ENCODE assay signal across 9 mouse cellular contexts in the genomic region with DNA sequence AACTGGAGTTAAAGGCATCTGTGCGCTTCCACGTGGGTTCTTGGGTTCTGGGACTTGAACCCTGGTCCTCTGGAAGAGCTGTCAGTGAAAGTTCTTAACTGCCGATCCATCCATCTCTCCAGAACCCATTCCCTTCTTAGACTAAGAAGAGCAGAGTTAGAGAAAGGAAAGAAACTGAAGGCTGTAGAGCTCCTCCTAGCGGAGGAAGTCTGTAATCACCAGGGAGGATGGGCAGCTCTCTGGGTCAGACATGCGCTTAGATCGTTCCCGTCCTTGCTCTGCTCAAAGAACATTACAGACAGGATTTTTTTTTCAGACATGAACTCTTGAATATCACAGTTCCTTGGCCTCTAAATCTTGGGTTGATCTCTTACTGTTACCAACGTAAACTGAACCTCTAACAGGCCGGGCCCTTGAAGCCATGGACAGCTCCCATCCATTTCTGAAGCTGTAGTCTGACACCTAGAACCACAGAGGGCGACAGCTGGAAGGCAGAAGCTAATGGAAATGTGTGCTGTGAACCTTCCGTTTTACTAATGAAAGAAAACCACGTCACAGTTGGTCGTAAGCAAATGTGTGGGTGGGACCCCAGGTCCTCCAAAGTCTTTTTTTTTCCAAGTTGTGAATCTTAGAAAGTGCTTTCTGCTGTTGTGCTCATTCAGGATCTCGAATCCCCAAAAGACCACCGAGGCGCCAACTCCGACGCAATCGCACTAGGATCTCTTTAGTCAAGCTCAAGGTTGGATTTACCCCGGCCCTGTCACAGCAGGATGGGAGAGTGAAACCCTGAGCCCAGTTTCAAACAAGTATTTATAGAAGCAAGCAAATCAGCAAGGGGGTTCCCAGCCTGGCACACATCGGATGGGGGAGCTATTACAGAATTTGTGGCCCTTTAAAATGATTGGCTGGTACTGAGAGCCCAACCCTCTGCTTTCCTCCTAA. TPM values are rescaled to one million over a fixed set of nuclear protein-coding genes. Genes with fewer than 3 reads are reported as not detected.
A peak's percentile ranks its signal among the peaks of the same experiment; 100 is the strongest.
DNase-seq lines count a peak whose midpoint lies in the region; ATAC-seq and TF ChIP-seq lines count a peak whose summit lies in the region.
"Had no signal": no experiment of that assay in that cellular context is flagged by ENCODE, and none has a peak within 500 bp of the region (broad histone marks: within the 10 kb centered on the region; RNA-seq: fewer than 3 reads in every experiment).

No protein-coding gene starts in this region.

- DNase-seq in kidney, adult 18-20 months: peak; percentile 12
- peak; percentile 62 for DNase-seq in MEL (ENCODE audit: low read depth, low spot score)
- peak; percentile 39 for DNase-seq in embryo, embryonic 9.5 days (ENCODE audit: extremely low spot score)
- peak in 2 of 3 experiments; percentile 24 to 27 for DNase-seq in liver, embryonic 14.5 days (ENCODE audit: low read depth in 3 of 3, low spot score in 3 of 3)
- peak; percentile 37 for DNase-seq in thymus, postnatal 4 days
- DNase-seq in ovary, postnatal 14 days (ENCODE audit: low spot score): no peak
- no peak for DNase-seq in hindbrain, embryonic 14.5 days (ENCODE audit: low spot score)

- TF ChIP-seq EP300 in MEL (IDR thresholded peaks at IDR 0.05; ENCODE audit: low read depth in 1 of 2, low read length in 2 of 2): no peak
- no peak for TF ChIP-seq EP300 in liver, embryonic 14.5 days (IDR thresholded peaks at IDR 0.05; ENCODE audit: low read depth)

- no peaks in the 10 kb centered on the region for H3K27me3 ChIP-seq in kidney, embryonic 15.5 days
- peaks cover 0 to 2% of the 10 kb centered on the region in 2 experiments; a peak in 1 of 4 replicates for H3K27me3 ChIP-seq in MEL (ENCODE audit: control insufficient read depth in 1 of 2, insufficient read depth in 2 of 2, low read length in 2 of 2)
- no peaks in the 10 kb centered on the region for H3K27me3 ChIP-seq in liver, embryonic 14.5 days (ENCODE audit: control insufficient read depth, insufficient read depth, low read length)
- no peaks in the 10 kb centered on the region for H3K27me3 ChIP-seq in hindbrain, embryonic 14.5 days (ENCODE audit: control insufficient read depth, insufficient read depth, low read length)

- no peaks in the 10 kb centered on the region for H3K79me2 ChIP-seq in MEL (ENCODE audit: control insufficient read depth, insufficient read depth, low read length, poor library complexity)

- TF ChIP-seq RAD21 in MEL (IDR thresholded peaks at IDR 0.05; ENCODE audit: low read depth, low read length): peak; percentile 73

- H3K9me3 ChIP-seq in kidney, embryonic 15.5 days (replicated peaks): no peaks in the 10 kb centered on the region
- H3K9me3 ChIP-seq in MEL (replicated peaks; ENCODE audit: insufficient read depth, low read length): no peaks in the 10 kb centered on the region
- H3K9me3 ChIP-seq in liver, embryonic 14.5 days (ENCODE audit: control insufficient read depth, low read length): no peaks in the 10 kb centered on the region
- H3K9me3 ChIP-seq in hindbrain, embryonic 14.5 days (ENCODE audit: control insufficient read depth, low read length): no peaks in the 10 kb centered on the region

- no peak overlapping the region for H3K9ac ChIP-seq in kidney, embryonic 15.5 days
- no peak overlapping the region for H3K9ac ChIP-seq in MEL (ENCODE audit: control insufficient read depth, low read depth, low read length, poor library complexity, severe bottlenecking)
- no peak overlapping the region for H3K9ac ChIP-seq in liver, embryonic 14.5 days (replicated peaks)
- no peak overlapping the region for H3K9ac ChIP-seq in hindbrain, embryonic 14.5 days

- no peaks in the 10 kb centered on the region for H3K36me3 ChIP-seq in kidney, embryonic 15.5 days
- peaks cover 0 to 4% of the 10 kb centered on the region in 2 experiments; a peak in 1 of 4 replicates for H3K36me3 ChIP-seq in MEL (ENCODE audit: control insufficient read depth in 1 of 2, insufficient read depth in 2 of 2, low read length in 2 of 2)
- H3K36me3 ChIP-seq in liver, embryonic 14.5 days (replicated peaks; ENCODE audit: control insufficient read depth, insufficient read depth, low read depth): no peaks in the 10 kb centered on the region
- no peaks in the 10 kb centered on the region for H3K36me3 ChIP-seq in hindbrain, embryonic 14.5 days (replicated peaks; ENCODE audit: control insufficient read depth, insufficient read depth)

- WGBS in kidney, embryonic 15.5 days: 59% methylated on average over 21 of the region's 21 CpGs
- 41% methylated on average over 21 of the region's 21 CpGs for WGBS in liver, embryonic 14.5 days (ENCODE audit: insufficient replicate concordance)
- WGBS in hindbrain, embryonic 14.5 days: 66% methylated on average over 21 of the region's 21 CpGs

- no peak overlapping the region for H3K4me3 ChIP-seq in kidney, embryonic 15.5 days (replicated peaks)
- no peak overlapping the region for H3K4me3 ChIP-seq in MEL (ENCODE audit: control insufficient read depth in 1 of 2, insufficient read depth in 1 of 2, low read depth in 2 of 2, low read length in 2 of 2)
- no peak overlapping the region for H3K4me3 ChIP-seq in liver, embryonic 14.5 days (ENCODE audit: insufficient read depth in 1 of 2, low read depth in 2 of 2, low read length in 2 of 2)
- H3K4me3 ChIP-seq in hindbrain, embryonic 14.5 days (replicated peaks; ENCODE audit: low read length): no peak overlapping the region

- H3K4me2 ChIP-seq in kidney, embryonic 15.5 days: no peak overlapping the region
- 0 out of 2 replicates have a peak overlapping the region, but pooled peaks have one; percentile 13 for H3K4me2 ChIP-seq in liver, embryonic 14.5 days (ENCODE audit: low read depth)
- no peak overlapping the region for H3K4me2 ChIP-seq in hindbrain, embryonic 14.5 days (replicated peaks)

- no peaks in the 10 kb centered on the region for H3K4me1 ChIP-seq in kidney, embryonic 15.5 days
- H3K4me1 ChIP-seq in MEL (ENCODE audit: control insufficient read depth in 1 of 2, insufficient read depth in 2 of 2, low read length in 2 of 2): peaks cover 0 to 12% of the 10 kb centered on the region in 2 experiments; a peak in 1 of 4 replicates
- H3K4me1 ChIP-seq in liver, embryonic 14.5 days (replicated peaks; ENCODE audit: control insufficient read depth in 2 of 2, insufficient read depth in 2 of 2, low read length in 1 of 2): peaks cover 0 to 6% of the 10 kb centered on the region in 2 experiments; a peak in 2 of 4 replicates
- peaks cover 9% of the 10 kb centered on the region; the same call in 1 of the 2 replicates for H3K4me1 ChIP-seq in hindbrain, embryonic 14.5 days (replicated peaks; ENCODE audit: control insufficient read depth, insufficient read depth, low read length)

- H3K27ac ChIP-seq in kidney, embryonic 15.5 days: no peak overlapping the region
- H3K27ac ChIP-seq in MEL (ENCODE audit: control insufficient read depth, low read depth, low read length): no peak overlapping the region
- no peak overlapping the region for H3K27ac ChIP-seq in liver, embryonic 14.5 days
- H3K27ac ChIP-seq in hindbrain, embryonic 14.5 days: no peak overlapping the region

- no peak for TF ChIP-seq POLR2A in MEL (IDR thresholded peaks at IDR 0.05; ENCODE audit: control insufficient read depth in 1 of 2, insufficient read depth in 1 of 2, low read depth in 1 of 2, low read length in 2 of 2, poor library complexity in 1 of 2)

- TF ChIP-seq CTCF in MEL (IDR thresholded peaks at IDR 0.05 in 2 of 3, conservative IDR thresholded peaks at IDR 0.05 in 1 of 3; ENCODE audit: control insufficient read depth in 1 of 3, insufficient read depth in 1 of 3, low read depth in 2 of 3, low read length in 3 of 3, poor library complexity in 1 of 3, severe bottlenecking in 1 of 3): peak; percentile 66 to 85 (median 83)
- peak; percentile 85 for TF ChIP-seq CTCF in liver, embryonic 14.5 days (IDR thresholded peaks at IDR 0.05; ENCODE audit: low read depth)

- ATAC-seq in kidney, embryonic 15.5 days (replicated peaks; ENCODE audit: low FRiP score): no peak
- no peak for ATAC-seq in liver, embryonic 14.5 days (ENCODE audit: insufficient read depth)
- no peak for ATAC-seq in hindbrain, embryonic 14.5 days (ENCODE audit: low FRiP score)

TF ChIP-seq in MEL, 35 proteins besides CTCF, POLR2A, EP300 and RAD21:
- TF ChIP-seq MAX (IDR thresholded peaks at IDR 0.05; ENCODE audit: low read length) (no peak), SMC3 (IDR thresholded peaks at IDR 0.05; ENCODE audit: low read depth, low read length) (peak; percentile 79), ZC3H11A (IDR thresholded peaks at IDR 0.05; ENCODE audit: low read depth, low read length) (peak; percentile 71)

RNA-seq across cellular contexts. Expression of a gene that starts 55.7 kb away (rescaled TPM):
- not detected in 2 replicates for polyA plus RNA-seq in kidney, embryonic 15.5 days (2015; fragmentation: Nextera tagmentation; extraction: Ambion mirVana)
- not detected in 2 replicates for total RNA-seq in MEL (2012; rRNA removed)
- 1 to 10 TPM in 1 of 2 experiments, not detected in 1; 1.0 TPM for polyA plus RNA-seq in MEL (2012; ENCODE audit: insufficient read depth in 1 of 2, insufficient read length in 2 of 2, low read depth in 1 of 2, low replicate concordance in 2 of 2, missing spikeins in 1 of 2)
- not detected in 2 replicates for polyA plus RNA-seq in liver, embryonic 14.5 days (2012; rRNA removed)
- polyA plus RNA-seq in liver, embryonic 14.5 days (2014; fragmentation: Nextera tagmentation; extraction: Ambion mirVana): not detected in 2 replicates
- not detected in 2 replicates for polyA plus RNA-seq in hindbrain, embryonic 14.5 days (2014; fragmentation: Nextera tagmentation; extraction: Ambion mirVana)
- polyA plus RNA-seq: frontal cortex, adult 2 months had no signal

Comparison
In these comparisons a context has a peak if more than half of its experiments do, and no peak if none do; other contexts are left out.
1. DNase-seq: peak in kidney, adult 18-20 months (single experiment), MEL (single experiment), embryo, embryonic 9.5 days (single experiment), liver, embryonic 14.5 days (2 of 3) and thymus, postnatal 4 days (single experiment); none in ovary, postnatal 14 days (single experiment) and hindbrain, embryonic 14.5 days (single experiment).